Mouse (Mus musculus): ENCODE data around the gene Lce1d.

DNA sequence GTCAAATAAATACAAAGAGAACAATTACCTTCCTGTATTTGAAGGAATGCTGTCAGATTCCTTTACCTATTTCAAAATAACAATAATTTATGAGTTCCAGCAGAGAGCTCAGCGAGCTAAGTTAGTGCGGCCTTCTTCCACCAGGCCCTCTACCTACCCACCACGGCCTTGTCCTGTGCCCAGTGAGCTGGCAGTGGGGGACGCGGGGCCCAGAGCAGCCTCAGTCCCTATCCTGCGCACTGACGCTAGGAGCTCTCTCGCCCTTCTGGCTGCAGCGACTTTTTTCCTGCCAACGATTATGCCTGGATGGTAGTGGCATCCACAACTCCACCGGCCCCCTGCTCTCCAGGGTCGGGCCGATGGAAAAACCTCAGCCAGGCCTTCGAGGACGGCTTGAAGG is 47.2 kb downstream of the Lce1d start:
- TF ChIP-seq CTCF (IDR thresholded peaks at IDR 0.05; ENCODE audit: extremely low read depth, insufficient read depth, insufficient read length, insufficient replicate concordance) (no peak), POLR2A (IDR thresholded peaks at IDR 0.05; ENCODE audit: low read depth, low read length) (no peak)
